Mouse (Mus musculus): ENCODE data around the gene Scamp5.

Scamp5 gene

DNA sequence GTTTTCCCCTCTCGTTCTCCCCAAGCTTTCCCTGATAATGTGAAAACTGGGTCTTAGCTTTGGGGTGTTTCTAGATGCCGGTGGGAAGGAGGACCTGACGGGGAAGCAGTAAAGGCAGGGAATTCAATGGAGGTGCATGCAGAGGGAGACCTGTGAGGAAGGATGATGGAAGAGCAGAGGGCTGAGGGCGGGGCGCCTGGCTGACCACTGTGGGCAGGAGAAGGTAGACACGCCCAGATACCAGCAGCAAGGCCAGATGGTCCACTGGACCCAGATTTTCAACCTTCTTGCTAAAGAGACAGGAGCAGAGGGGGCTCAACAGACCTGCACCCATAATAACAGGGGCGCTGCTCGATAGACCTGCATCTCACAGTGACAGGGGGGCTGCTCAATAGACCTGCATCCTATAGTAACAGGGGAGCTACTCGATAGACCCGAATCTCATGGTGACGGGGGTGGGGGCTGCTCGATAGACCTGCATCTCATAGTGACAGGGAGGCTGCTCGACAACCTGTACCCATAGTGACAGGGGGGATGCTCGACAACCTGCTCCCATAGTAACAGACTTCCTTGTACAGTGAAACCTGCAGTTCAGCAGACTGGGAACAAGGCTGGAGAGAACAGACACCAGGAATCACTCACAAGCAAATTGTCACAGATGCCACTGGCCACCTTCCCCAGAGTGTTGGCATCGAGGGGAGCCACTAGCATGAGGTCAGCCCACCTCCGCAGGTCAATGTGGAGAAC, 48.2 kb downstream of the Scamp5 start:
- no peak for DNase-seq (ENCODE audit: extremely low spot score, low spot score)

DNA sequence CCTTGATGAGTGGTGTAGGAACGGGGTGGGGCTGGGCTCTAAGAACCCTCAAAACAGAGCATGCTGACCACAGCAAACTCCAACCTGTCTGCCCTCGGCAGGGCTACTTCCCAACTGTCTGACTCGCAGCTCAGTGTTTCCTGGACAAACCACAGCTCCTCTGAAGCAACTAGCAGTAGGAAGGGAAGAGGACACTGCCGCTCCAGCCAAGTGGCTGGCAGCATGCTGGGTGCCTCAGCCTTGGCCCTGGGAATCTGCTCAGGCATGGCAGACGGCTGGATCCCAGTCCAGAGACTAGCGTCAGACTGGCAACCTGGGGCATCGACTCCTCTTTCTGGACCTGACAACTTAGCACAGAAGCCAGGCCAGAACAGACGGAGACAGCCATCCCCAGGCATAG, 50.5 kb downstream of the Scamp5 start:
- DNase-seq (ENCODE audit: extremely low spot score, low spot score), result no peak

DNA sequence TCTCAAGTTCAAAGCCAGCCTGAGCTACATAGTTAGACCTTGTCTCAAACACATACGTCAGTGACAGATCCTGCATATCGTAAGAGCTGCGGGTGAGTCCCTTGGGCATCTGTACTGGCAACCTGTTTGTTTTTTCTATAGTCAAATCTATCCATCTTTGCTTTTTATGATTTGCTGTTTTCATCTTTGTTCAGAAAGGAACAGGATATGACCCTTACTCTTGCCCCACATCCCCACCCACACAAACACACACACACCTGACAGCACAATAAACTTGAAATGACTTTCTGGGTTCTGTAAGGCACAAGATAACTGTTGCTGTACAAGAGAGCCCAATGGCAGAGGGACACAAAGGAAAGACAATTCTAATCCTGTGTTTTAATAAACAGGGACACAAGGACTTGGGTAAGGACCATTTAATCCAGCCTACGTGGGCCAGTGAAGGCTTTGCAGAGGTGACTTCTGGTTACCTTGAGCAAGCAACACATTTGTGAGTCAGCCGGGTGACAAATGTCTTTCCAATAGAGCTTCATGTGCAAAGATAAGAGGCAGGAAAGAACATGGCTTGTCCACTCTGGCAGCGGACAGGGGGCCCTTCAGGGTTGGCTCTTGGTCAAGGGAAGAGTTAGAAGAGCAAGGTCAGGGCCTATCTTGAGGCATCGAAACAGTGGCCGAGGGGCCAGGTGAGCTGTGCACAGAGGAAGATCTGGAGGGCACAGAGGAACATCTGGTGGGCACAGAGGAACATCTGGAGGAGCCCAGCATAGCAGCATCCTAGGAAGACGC, 60.5 kb downstream of the Scamp5 start:
- no peak for DNase-seq (ENCODE audit: extremely low spot score, low spot score)

DNA sequence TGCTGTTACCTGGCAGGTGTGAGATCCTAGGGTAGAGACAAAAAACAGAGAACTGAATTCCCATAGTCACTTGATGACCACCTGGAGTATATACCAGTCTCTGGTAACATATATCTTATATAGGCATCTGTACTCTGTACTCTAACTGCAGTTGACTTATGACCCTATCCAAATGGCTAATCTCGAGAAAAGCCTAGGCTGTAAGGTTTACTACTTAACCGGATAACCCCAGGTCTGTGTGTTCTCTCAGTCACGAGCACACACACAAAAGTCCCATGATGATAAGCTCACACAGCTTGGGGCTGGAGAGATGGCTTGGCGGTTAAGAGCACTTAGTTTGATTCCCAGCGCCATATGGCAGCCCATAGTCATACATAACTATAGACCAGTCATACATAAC, 61.5 kb downstream of the Scamp5 start:
- no peak for DNase-seq (ENCODE audit: extremely low spot score, low spot score)

DNA sequence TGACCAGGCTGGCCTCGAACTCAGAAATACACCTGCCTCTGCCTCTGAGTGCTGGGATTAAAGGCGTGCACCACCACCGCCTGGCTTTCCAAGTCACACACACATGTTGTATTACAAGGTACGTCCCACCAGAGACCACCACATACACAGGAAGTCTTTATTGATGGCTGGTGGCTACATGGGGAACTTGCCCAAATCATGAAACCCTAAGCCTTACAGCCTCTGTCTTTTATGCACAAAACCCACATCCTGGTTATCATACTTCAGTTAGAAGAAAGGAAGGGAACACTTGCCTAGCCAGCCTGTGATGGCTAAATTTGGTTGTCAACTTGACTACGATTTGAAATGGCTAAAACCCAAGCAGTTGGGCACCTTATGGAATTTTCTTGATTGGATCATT, 63.8 kb downstream of the Scamp5 start:
- DNase-seq (ENCODE audit: extremely low spot score, low spot score), result no peak

DNA sequence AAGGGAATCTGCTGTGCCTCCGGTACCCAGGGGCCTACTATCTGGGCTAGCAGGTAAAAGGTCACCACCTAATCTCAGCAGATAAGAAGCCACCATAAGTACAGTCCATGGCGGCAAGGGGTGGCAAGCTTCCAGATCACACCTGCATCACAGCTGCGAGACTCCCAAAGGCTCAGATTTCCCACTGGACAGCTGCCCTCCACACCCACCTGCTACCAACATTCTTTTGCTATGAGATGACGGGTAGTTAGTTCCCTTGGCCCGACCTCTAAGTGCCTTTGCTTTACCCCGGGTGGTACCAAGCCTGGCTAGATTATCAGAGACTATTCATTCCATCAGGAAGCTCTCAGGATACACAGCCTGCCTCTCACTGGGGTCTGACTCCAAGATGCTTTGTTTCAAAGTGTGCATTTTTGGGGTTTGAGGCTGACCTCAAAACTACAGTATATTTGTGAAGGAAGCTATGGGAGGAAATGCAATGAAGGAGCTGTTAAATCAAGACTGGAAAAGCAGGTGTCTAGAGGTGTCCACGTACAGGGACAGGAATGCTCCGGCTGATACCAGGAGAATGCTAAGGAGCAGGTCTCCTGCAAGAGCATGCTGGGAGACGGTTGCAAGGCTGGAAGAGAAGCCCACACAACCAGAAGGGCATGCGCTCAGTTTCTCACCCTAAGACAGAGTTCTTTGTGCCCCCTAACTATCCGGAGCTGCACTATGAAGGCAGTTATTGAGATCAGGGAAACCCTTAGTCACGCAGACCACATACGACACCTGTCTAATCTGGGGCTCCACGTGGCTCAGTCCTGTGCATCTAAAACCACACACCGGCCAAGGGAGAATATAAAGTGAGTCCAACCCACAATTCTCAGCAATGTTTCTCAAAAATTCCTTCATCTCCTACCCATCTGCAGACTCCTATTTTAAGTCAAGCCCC, 65.3 kb downstream of the Scamp5 start:
- DNase-seq (ENCODE audit: extremely low spot score, low spot score), result no peak

DNA sequence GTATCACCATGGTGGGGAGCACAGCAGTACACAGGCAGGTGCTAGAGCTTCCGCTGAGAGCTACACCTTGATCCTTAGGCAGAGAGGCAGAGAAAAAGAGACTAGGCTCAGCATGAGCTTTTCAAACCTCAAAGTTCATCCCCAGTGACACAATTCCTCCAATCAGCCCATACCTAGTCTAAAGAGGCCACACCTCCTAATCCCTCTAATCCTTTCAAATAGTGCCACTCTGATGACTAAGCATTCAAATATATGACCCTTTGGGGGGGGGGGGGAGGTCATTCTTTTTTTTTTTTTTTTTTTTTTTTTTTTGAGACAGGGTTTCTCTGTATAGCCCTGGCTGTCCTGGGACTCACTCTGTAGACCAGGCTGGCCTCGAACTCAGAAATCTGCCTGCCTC, 69.1 kb downstream of the Scamp5 start:
- DNase-seq (ENCODE audit: extremely low spot score, low spot score), result no peak

DNA sequence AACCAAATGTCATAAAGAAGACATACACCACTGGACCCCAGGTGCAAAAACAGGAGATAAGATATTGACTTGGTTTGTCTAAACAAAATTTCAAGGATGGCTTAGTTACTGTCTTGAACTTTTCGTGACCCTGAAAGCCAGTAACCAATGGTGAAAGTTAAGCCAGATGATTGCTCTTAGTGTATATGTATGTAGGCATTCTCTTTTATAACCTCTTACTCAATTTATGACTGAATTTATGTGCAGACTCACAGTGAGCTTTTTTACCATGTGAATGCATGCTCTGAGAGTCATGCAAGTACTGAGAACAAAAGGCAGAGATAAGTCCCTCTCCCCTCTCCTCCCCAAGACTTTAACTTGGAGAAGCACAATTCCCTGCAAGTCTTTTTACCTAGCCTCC, 75.0 kb downstream of the Scamp5 start:
- DNase-seq (ENCODE audit: extremely low spot score, low spot score), result no peak

Measured in neural tube, embryonic 10.5 days (tissue).